Mouse (Mus musculus): Measurements from ENCODE around the gene Polr2c. TPM values are rescaled to one million over a fixed set of nuclear protein-coding genes. Genes with fewer than 3 reads are reported as not detected.

Polr2c gene
- 25.1 and 31.9 TPM in 2 replicates for polyA plus RNA-seq (2012)

DNA sequence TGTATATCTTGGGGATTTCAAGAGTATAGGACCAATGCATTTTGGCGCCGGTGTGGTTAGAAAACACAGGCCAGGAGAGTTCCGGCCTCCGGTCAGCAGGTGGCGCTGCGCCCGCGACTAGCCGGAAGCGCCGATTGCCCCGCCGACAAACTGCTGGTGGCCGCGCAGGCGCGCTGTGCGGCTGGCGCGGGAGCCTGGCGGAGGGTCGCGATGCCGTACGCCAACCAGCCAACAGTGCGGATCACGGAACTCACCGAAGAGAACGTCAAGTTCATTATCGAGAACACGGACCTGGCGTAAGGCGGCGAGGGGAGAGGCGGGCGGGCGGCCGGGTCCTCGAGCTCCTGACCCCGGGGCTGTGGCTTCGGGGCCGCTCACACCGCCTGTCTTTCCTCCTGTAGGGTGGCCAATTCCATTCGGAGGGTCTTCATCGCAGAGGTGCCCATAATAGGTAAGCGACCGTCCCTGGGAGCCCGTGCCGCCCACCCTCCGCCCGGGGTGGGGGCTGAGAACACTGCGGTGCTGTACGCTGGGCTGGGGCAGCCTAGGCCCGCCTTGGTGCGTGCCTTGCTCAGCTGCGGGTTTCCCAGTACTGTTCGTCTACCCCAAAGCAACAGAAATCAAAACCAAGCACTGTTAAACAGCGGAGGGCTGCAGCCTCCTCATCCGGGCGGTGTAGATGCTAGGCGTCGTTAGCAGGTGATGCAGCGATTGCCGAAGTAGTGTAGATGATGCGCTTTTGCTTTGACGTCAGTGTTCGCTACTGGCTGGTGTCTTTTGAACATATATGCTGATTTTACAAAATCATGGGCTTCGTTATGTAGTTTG, at the start of gene Polr2c:
Gene Polr2c (plus strand): TSS at position 105 of the 828 bp plus-strand sequence.

DNA sequence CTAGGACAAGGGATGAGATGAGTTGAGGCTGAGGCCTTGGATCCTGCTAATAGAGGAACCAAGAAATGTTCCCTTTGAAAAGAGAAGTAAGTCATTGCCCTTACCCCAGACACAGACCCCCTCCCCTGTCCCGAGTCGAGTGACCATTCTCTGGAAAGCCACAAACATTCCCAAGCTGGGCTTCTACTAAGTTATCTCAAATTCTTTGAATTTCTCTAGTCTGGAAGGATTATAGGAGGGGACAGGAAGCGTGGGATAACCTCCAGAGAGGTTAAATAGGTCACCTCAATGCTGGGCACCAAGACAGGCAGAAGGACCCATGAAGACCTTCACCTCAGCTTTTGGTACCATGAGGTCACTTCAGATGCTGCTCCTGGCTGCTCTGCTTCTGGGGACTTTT, 47.1 kb upstream of the Polr2c start, which contains the start of gene Ccl17:
Gene Ccl17 (plus strand): TSS at position 301 of the 400 bp plus-strand sequence.

DNA sequence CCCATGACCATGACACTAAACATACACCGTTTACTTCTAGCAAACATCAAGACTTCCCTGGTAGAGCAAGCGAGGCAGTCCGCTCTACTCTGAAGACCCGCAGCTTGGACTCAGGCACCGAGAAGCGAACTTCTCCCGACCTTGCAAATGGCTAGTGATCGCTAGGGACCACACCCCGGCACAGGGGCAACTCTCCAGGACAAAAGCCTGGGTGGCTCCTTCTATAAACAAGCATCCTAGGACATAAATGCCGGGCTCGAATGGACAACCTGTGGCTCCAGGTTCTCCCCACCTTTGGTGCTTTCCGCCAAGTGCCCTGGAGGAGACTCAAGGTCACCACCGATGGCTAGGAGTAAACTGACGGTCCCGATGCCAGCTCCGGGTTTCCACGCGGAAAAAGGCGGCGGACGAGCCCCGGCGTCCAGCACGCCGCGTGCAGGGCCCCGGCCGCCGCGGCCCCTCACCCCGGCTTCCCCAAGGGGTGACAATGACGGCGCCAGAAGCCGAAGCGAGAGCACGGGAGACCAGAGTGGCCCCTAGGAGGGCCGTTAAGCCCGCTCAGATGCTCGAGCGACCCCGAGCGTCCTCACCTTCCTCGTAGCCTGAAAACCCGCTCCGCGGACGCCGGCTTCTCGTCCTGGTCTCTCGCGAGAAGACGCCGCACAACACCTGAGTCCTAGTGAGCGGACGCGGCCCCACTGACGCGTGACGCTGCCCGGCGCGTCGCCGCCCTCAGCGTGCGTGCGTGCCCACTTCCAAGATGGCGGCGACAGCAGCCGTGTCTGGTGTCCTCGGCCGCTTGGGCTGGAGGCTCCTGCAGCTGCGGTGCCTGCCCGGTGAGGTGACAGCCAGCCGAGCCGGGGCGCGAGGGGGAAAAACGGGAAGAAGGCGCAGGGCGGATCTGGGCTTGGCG, 19.3 kb upstream of the Polr2c start, which contains the start of the genes Coq9 and Ciapin1:
Gene Coq9 (plus strand): TSS at position 660 of the 913 bp plus-strand sequence.
Gene Ciapin1 (minus strand): TSS at position 697 of the 913 bp plus-strand sequence.

DNA sequence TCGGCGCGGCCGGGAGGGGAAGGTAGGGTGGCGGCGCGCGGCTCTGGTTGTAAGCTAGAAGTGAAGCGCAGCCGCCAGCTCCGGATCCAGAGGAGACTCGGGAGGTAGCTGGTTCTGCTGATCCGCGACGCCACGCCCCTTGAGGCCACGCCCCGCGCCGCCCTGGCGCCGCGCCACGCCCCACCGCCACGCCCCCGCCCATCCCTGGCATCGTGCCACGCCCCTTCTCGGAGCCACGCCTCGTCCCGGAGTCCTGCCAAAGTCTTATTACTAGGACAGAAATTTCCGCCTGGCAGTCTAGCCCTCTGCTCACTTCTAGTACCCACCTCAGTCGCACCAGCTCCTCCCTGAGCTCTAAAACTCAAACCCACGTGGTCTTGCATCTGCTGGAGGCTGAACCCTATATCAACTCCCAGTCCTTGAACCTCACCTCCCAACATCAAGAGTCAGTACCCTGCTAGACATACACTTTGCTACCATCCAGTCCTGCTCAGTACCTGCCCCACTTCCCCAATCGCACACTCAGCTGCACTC, 19.0 kb downstream of the Polr2c start, which contains the start of gene Dok4:
Gene Dok4 (minus strand): TSS at position 134 of the 534 bp plus-strand sequence.

DNA sequence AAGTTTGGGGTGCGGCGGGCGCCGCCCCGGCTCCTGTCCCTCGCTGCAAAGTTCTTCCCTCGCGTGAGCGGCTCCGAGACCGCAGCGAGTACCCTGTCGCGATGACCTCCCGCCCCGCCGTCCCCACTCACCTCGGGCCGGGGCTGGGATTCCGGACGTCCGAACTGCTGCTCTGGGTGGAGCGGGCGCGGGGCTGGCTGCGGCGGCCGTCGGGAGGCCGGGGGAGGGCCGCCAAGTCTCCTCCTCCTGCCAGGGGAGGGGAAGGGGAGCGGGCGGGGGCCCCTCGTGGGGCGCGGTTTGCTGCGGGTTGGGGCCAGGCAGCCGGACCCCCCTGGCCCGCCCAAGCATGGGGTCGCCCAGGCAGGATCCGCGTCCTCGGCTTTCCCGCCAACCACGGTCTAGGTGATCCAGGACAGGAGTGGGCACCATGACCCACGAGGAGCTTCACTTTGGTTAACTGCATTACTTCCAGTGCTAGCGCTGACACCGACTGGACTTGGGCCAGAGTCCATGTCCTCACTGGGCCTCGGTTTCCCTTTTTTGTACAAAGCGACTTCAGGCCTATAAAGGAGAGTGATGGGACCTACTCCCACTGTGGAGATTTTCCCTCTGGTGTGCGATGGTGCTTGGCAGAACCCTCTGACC, 60.7 kb downstream of the Polr2c start, which contains the start of gene Ccdc102a:
Gene Ccdc102a (minus strand): TSS at position 248 of the 645 bp plus-strand sequence.

Other genes starting within 250 kb of the Polr2c start
- 36.2 and 49.0 TPM in 2 replicates for gene Arl2bp, start 190.8 kb upstream of the Polr2c start, polyA plus RNA-seq (2012)
- not detected in 2 replicates for gene Pllp, start 161.2 kb upstream of the Polr2c start, polyA plus RNA-seq (2012)
- 0.16 and 0.21 TPM in 2 replicates for gene Ccl22, start 111.9 kb upstream of the Polr2c start, polyA plus RNA-seq (2012)
- 3.4 and 5.8 TPM in 2 replicates for gene Cx3cl1, start 85.4 kb upstream of the Polr2c start, polyA plus RNA-seq (2012)
- 0.87 TPM in 1 of 2 replicates, not detected in the other for gene Ccl17, start 47.0 kb upstream of the Polr2c start, polyA plus RNA-seq (2012)
- gene Coq9, start 19.1 kb upstream of the Polr2c start, polyA plus RNA-seq (2012): 84.2 and 97.3 TPM in 2 replicates
- 273 and 285 TPM in 2 replicates for gene Ciapin1, start 19.1 kb upstream of the Polr2c start, polyA plus RNA-seq (2012)
- gene Dok4, start 18.9 kb downstream of the Polr2c start, polyA plus RNA-seq (2012): 1.3 and 2.1 TPM in 2 replicates
- 3.7 and 4.4 TPM in 2 replicates for gene Ccdc102a, start 60.6 kb downstream of the Polr2c start, polyA plus RNA-seq (2012)
- 1.1 TPM in 2 replicates for gene Adgrg5, start 66.2 kb downstream of the Polr2c start, polyA plus RNA-seq (2012)
- 302 and 465 TPM in 2 replicates for gene Adgrg1, start 117.3 kb downstream of the Polr2c start, polyA plus RNA-seq (2012)
- gene Adgrg3, start 160.2 kb downstream of the Polr2c start, polyA plus RNA-seq (2012): 184 and 192 TPM in 2 replicates
- 1.2 and 1.8 TPM in 2 replicates for gene Drc7, start 197.7 kb downstream of the Polr2c start, polyA plus RNA-seq (2012)
- gene Katnb1, start 223.7 kb downstream of the Polr2c start, polyA plus RNA-seq (2012): 66.6 and 88.6 TPM in 2 replicates